Mouse (Mus musculus): ENCODE results near the gene Ldah.

The Ldah gene

DNA sequence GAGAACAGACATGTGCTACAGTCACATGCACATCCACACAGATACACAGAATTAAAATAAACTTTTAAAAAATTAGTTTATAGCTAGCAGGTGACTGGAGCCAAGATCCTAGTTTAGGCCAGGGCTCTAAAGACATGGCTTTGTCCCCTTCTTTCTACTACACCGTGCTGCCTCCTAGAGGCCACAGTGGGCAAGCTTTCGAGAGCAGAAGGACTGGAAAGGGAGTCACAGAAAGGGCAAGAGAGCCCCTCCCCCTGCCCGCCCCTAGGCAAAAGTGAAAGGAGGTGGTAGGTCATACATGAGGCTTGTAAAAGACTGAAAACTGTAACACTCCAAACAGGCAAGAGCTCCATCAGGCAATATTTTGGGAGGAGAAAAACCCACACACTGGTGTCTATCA is 80.1 kb downstream of the Ldah start:
- peak in 1 of 2 experiments; percentile 13 for DNase-seq

GRCm38 (mm10) chr12:8289099-8289498 is 81.2 kb downstream of the Ldah start:
- DNase-seq, result peak in 1 of 2 experiments; percentile 21

- peak in 1 of 2 experiments; percentile 18 for DNase-seq
Measured at GRCm38 (mm10) chr12:8289499-8289898, 81.6 kb downstream of the Ldah start.

- DNase-seq, result peak in 1 of 2 experiments; percentile 35
Measured at GRCm38 (mm10) chr12:8291157-8291853, 83.4 kb downstream of the Ldah start.

GRCm38 (mm10) chr12:8295307-8295913 is 87.5 kb downstream of the Ldah start:
- DNase-seq, result no peak

DNA sequence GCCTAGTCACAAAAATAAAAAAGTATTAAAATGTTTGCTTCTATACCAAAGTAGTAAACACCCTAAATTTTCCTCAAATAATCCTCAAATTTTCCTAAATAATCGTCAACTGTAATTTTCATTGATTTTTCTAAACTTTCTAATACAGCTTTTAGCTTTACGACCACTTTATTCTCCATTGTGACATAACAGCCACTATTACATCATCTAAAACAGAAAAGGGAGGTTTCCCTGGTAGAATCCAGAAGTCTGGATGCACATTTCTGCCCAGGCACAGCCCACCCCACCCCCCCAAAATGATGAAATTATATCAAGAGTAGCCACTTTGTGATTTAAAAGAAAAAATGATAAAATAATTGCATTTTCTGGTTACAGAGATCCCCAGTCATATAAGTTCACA is 88.2 kb downstream of the Ldah start:
- DNase-seq, result no peak

- DNase-seq, result no peak
Measured at GRCm38 (mm10) chr12:8297586-8298214, 89.8 kb downstream of the Ldah start.

DNA sequence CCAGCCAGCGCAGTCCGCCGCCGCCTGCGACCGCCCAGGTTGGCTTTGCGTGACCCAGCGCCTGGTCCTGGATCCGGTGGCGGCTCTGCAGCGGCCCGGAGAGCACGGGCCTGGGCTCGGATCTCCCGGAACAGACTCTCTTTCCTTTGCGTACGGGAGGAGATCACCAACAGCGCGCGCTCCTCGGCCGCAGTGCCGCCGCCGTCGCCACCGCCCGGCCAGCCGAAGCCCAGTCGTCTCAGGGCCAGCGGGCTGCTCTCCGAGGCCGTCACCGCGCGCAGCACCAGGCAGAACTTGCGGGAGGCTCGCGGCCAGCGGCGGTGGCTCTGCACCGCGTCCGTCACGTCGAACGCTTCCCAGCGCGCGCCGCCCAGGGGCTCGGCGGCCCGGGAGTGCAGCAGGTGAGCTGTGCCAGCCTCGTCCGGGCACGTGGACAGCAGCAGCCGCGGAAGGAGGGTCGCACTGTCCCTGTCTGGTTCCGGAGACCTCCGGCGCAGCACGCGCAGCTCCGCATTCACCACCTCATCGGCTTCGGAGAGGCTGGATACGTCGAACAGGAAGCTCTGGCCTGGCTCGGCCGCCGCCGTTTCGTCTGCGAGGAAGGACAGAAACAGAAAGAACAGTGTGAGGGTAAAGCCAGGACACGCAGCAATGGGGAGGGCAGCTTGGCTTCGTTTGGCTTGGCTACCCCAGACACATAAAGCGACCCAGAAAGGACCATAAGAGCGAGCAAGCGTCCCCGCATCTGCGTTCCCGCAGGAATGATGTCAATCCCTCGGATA is 90.6 kb downstream of the Ldah start:
- no peak for DNase-seq

DNA sequence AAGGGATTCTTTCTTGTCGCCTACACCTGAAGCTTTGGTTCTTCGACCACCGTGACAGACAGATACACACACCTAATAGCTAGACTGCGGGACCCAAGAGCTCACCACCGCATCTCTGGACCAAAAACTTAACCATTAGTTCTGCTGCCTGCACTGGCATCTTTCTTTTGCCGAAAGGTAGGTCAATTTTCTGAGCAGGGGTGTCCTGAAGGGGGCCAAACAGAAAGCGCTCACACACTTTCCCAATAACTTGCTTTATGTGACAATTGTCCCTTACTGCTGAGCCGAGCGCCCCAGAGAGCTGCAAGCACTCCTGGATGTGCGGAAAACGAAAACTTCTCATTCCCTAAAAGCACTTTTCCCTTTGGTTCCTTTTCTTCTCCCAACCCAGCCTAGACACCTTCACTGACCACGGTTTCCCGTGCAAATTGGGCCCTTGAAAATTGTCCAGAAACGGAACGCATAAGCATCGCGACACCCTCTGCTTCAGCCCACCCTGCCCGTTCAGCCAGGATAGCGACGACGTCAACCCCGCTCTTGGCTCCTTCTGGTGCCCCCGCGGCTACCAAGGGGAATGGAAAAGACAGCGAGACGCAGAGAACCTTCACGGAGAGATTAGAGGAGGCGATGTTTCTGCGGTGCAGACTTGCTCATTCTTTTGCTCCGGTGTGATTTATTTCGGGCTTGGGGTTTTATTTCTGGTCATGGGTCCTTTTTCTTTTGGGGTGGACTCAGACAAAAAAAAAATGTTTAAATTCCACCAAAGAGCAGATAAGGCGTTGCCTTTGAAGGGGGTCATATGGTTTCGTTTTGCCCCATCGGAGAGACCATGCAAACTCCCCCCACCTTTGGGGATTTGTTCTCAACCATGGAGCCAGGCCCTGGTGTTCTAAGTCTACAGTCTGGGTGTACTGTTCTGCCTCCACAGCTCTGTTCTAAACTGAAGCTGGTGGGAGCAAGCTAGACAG is 91.5 kb downstream of the Ldah start:
- no peak for DNase-seq

DNA sequence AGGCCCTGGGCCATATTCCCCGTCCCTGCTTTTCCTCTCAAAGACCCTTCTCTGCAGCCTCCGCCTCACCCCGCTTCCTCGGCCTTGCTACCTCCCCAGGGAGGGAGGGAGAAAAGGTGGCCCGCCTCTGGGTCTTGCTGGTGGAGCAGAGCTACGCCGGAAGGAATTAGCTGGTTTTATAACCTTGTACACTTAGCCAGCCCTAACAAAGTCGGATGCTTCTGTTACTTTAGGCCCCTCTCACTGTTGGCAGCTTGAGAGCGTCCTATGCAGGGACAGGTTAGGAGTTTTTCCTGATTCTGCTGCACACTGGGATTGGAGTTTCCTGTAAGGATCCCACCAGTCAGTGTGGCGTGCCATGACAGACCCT is 92.2 kb downstream of the Ldah start:
- no peak for DNase-seq

GRCm38 (mm10) chr12:8300521-8300920 is 92.6 kb downstream of the Ldah start:
- DNase-seq, result no peak

DNA sequence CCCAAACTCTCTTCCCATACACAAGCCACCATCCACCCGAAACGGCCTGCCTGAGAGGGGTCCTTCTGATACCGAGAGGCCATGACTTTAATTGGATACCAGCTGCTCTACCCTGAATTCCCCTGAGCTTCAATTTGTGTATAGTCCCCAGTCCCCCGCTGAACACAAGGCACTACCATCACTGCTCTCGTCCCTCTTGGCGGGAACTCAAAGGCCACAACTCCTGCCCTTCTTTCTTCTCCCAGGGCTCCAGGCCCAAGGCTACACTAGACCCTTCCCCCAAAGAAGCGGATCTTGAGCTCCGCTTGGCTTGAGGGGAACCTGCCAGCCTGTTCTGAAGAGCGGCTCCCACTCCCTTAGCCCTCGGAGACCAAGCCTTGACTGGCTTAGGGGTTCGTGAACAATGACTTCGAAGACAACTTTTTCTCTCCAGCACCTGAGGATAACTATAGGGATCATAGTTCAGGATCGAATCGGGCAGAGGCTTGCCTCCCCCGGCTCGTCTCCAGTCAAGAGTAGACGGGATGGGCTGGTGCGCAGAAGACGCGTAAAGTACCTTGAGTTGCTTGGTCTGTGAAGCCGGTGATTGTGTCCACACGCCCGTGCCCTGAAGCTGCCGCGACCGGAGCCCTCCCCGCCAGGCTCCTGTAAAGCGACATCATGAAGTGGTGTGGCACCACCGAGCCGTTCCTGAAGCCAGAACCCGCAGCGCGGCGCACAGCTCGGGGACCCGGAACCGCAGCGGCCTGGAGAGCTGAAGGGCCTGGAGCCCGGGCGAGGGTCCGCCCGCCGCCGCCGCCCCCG is 93.3 kb downstream of the Ldah start:
- no peak for DNase-seq

DNA sequence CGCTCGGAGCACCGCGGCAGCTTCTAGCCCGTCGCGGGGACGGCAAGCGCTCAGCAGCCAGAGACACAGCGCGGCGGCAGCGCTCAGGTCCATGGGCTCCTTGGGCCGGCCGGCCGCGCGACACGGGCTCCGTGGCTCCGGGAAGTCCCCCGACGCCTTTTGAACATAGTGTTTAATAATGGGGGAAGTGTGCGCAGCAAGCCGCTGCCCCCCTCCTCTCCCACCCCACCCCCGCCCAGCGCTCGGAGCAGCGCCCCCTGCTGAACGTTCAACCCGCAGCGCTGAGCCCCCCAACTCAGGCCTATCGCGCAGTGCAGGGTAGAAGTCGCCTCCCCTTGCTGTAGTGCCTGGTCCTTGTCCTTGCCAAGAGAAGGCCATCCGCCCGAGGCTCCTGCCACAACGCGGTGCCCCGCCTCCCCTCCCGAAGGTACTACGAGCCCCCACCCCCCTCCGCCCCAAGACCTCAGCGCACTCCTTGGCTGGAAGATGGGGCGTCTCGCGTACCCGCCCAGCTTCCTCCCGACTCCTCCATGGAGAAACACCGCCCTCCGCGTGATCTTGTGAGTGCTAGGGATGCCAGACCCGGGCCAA is 94.0 kb downstream of the Ldah start, which contains the start of gene Gdf7:
Gene Gdf7, minus strand, starts transcription at position 114 of the 591 bp plus-strand sequence.
- DNase-seq, result no peak

DNA sequence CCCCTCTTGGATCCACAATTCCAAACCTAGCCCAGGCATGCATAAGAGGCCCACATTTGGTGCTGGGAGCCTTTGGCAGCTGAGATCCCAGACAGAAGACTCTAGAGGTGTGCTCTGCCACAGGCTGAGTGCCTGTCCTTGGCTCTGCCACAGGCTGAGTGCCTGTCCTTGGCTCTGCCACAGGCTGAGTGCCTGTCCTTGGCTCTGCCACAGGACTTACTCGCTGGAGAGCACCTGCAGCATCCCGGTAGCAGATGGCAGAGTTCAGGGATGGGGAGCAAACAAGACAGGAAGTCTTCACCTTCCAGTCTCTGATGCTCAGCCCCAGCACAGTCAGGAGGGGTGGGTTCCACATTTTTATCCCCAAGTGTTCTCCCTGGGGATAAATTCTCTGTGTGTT is 97.4 kb downstream of the Ldah start:
- no peak for DNase-seq

DNA sequence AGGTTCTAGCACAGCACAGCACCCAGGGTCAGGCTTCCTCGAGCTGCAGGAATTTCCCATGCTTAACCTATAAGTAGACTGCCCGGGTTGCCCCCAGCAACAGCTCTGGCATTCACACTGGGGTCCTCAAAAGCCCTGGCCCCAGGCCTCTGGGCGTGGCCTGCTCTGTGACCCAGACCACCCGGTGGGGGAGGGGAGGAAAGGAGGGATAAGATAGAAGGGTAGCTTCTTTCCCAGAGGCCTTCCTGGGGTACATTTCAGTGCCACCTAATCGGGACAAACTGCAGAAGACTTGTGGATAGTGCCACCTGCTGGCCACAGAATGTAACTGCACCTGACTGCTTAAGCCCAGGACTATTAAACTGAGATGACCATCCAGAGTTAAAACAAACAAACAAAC is 98.5 kb downstream of the Ldah start:
- peak; percentile 59 to 73 for DNase-seq

DNA sequence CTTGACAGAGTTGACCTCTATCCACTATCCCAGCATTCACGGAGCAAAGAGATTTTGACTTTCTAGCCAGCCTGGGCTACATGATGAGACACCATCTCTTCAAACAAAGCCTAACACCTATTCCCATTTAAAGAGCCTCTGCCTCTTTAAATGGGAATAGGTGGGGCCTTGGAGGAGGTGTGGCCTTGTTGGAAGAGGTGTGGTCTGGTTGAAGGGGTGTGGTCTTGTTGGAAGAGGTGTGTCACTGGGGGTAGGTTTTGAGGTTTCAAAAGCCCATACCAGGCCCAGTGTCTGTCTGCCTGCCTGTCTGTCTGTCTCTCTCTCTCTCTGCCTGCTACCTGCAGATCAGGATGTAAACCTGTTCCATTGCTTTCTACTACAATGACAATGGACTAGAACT is 99.0 kb downstream of the Ldah start:
- DNase-seq, result no peak

- no peak for DNase-seq
Measured at GRCm38 (mm10) chr12:8310992-8311391, 103.1 kb downstream of the Ldah start.

- DNase-seq, result no peak
Measured at GRCm38 (mm10) chr12:8312266-8312665, 104.4 kb downstream of the Ldah start.

DNA sequence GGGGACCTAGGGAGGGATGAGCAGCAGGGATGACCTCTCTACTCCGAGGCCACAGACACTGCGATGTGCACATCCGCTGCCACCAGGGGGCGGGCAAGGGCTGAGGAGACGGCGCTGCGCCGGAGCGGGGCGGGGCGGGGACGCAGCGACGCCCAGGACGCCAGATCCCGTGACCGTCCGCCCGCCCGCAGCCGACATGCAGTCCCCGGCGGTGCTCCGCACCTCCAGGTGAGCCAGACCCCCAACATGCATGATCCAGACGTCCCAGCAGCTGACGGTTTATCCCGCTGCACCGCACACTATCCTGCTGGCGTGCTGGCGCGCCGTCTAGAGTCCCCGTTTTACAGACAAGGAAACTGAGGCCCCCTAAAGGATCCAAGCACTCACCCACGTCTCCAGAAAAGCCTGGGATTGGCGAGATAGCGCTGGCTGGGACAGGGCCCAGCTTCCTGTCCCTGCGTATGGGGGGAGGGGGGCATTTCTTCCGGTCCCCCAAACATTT is 105.4 kb downstream of the Ldah start, which contains the start of gene Hs1bp3:
Gene Hs1bp3, plus strand, starts transcription at position 163 of the 502 bp plus-strand sequence.
- peak; percentile 92 for DNase-seq

GRCm38 (mm10) chr12:8313773-8314172 is 105.9 kb downstream of the Ldah start:
- DNase-seq, result no peak

DNA sequence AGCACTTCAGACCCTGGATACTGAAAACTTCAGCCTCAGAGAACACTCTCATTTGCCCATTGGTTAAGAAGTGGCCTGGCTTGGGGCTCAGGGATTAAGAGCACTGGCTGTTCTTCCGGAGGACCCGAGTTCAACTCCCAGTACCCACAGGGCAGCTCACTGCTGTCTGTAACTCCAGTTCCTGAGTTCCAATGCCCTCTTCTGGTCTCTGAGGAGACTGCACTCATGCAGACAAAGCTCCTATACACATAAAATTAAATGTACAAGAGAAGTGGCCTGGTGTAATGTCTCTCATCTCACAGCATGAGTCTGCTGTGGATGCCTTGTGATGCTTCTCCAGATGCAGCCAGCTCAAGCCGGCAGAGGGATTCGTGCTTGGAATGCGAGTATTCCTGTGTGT is 108.6 kb downstream of the Ldah start:
- DNase-seq, result no peak

All from kidney, postnatal 25 days (tissue).